Mouse (Mus musculus): ENCODE measurements around the gene Lrrc3c. TPM values are rescaled to one million over a fixed set of nuclear protein-coding genes. Genes with fewer than 3 reads are reported as not detected.

Lrrc3c gene
- polyA plus RNA-seq, 1 experiment from 2014 or later, result not detected

- Histone ChIP-seq H3K9ac (no peak overlapping the region), H3K27ac (no peak overlapping the region), H3K4me1 (replicated peaks) (no peaks in the 10 kb centered on the region), H3K4me3 (replicated peaks) (no peak overlapping the region), H3K36me3 (no peaks in the 10 kb centered on the region), H3K27me3 (replicated peaks) (no peaks in the 10 kb centered on the region), H3K9me3 (no peaks in the 10 kb centered on the region), H3K4me2 (replicated peaks) (no peak overlapping the region)
- WGBS, result 68% methylated on average over 2 of the region's 2 CpGs
- ATAC-seq, result no peak
Measured at GRCm38 (mm10) chr11:98645946-98646345, 47.9 kb downstream of the Lrrc3c start.

GRCm38 (mm10) chr11:98646459-98646858, 48.4 kb downstream of the Lrrc3c start, which contains the start of gene Gsdma2:
TSS of gene Gsdma2 (plus strand) at chr11:98646759.
- Histone ChIP-seq H3K4me3 (replicated peaks) (no peak within 1 kb of the TSS), H3K9ac (no peak within 1 kb of the TSS), H3K9me3 (no peaks in the 10 kb centered on the region), H3K4me2 (replicated peaks) (no peak within 1 kb of the TSS), H3K36me3 (no peaks in the 10 kb centered on the region), H3K4me1 (replicated peaks) (no peaks in the 10 kb centered on the region), H3K27ac (no peak within 1 kb of the TSS), H3K27me3 (replicated peaks) (no peaks in the 10 kb centered on the region)
- WGBS, result 38% methylated on average over 2 of the region's 2 CpGs
- ATAC-seq, result no peak

Other genes with a start within 250 kb of the Lrrc3c start
- 52.2 and 68.9 TPM in 2 replicates for gene Ppp1r1b, start 249.9 kb upstream of the Lrrc3c start, polyA plus RNA-seq (2015; fragmentation: Nextera tagmentation; extraction: Ambion mirVana)
- 39.4 and 39.7 TPM in 2 replicates for gene Stard3, start 239.9 kb upstream of the Lrrc3c start, polyA plus RNA-seq (2015; fragmentation: Nextera tagmentation; extraction: Ambion mirVana)
- 0.25 TPM in 1 of 2 replicates, not detected in the other for gene Tcap, start 214.5 kb upstream of the Lrrc3c start, polyA plus RNA-seq (2015; fragmentation: Nextera tagmentation; extraction: Ambion mirVana)
- gene Pnmt, start 211.8 kb upstream of the Lrrc3c start, polyA plus RNA-seq (2015; fragmentation: Nextera tagmentation; extraction: Ambion mirVana), result 0.19 TPM in 1 of 2 replicates, not detected in the other
- gene Pgap3, start 197.8 kb upstream of the Lrrc3c start, polyA plus RNA-seq (2015; fragmentation: Nextera tagmentation; extraction: Ambion mirVana), result 15.5 and 16.7 TPM in 2 replicates
- gene Erbb2, start 185.8 kb upstream of the Lrrc3c start, polyA plus RNA-seq (2015; fragmentation: Nextera tagmentation; extraction: Ambion mirVana), result 31.9 and 35.1 TPM in 2 replicates
- gene Mien1, start 159.3 kb upstream of the Lrrc3c start, polyA plus RNA-seq (2015; fragmentation: Nextera tagmentation; extraction: Ambion mirVana), result 202 and 212 TPM in 2 replicates
- gene Grb7, start 151.9 kb upstream of the Lrrc3c start, polyA plus RNA-seq (2015; fragmentation: Nextera tagmentation; extraction: Ambion mirVana), result 71.0 and 73.7 TPM in 2 replicates
- gene Ikzf3, start 52.3 kb upstream of the Lrrc3c start, polyA plus RNA-seq (2015; fragmentation: Nextera tagmentation; extraction: Ambion mirVana), result 0.21 and 0.24 TPM in 2 replicates
- gene Zpbp2, start 47.2 kb upstream of the Lrrc3c start, polyA plus RNA-seq (2015; fragmentation: Nextera tagmentation; extraction: Ambion mirVana), result 0.53 and 0.60 TPM in 2 replicates
- 50.5 and 55.2 TPM in 2 replicates for gene Ormdl3, start 10.9 kb upstream of the Lrrc3c start, polyA plus RNA-seq (2015; fragmentation: Nextera tagmentation; extraction: Ambion mirVana)
- gene Gm12355, start 27.4 kb downstream of the Lrrc3c start, polyA plus RNA-seq (2015; fragmentation: Nextera tagmentation; extraction: Ambion mirVana), result 0.99 and 1.0 TPM in 2 replicates
- not detected in 2 replicates for gene Gsdma3, start 28.1 kb downstream of the Lrrc3c start, polyA plus RNA-seq (2015; fragmentation: Nextera tagmentation; extraction: Ambion mirVana)
- 0.20 and 0.21 TPM in 2 replicates for gene Gsdma2, start 48.5 kb downstream of the Lrrc3c start, polyA plus RNA-seq (2015; fragmentation: Nextera tagmentation; extraction: Ambion mirVana)
- 0.10 TPM in 1 of 2 replicates, not detected in the other for gene Gsdma, start 66.1 kb downstream of the Lrrc3c start, polyA plus RNA-seq (2015; fragmentation: Nextera tagmentation; extraction: Ambion mirVana)
- gene Psmd3, start 84.3 kb downstream of the Lrrc3c start, polyA plus RNA-seq (2015; fragmentation: Nextera tagmentation; extraction: Ambion mirVana), result 195 and 202 TPM in 2 replicates
- gene Csf3, start 103.0 kb downstream of the Lrrc3c start, polyA plus RNA-seq (2015; fragmentation: Nextera tagmentation; extraction: Ambion mirVana), result not detected in 2 replicates
- 39.6 and 42.5 TPM in 2 replicates for gene Med24, start 131.1 kb downstream of the Lrrc3c start, polyA plus RNA-seq (2015; fragmentation: Nextera tagmentation; extraction: Ambion mirVana)
- gene Thra, start 142.3 kb downstream of the Lrrc3c start, polyA plus RNA-seq (2015; fragmentation: Nextera tagmentation; extraction: Ambion mirVana), result 42.7 and 45.5 TPM in 2 replicates
- 2.6 and 2.7 TPM in 2 replicates for gene Nr1d1, start 177.0 kb downstream of the Lrrc3c start, polyA plus RNA-seq (2015; fragmentation: Nextera tagmentation; extraction: Ambion mirVana)
- gene Msl1, start 197.2 kb downstream of the Lrrc3c start, polyA plus RNA-seq (2015; fragmentation: Nextera tagmentation; extraction: Ambion mirVana), result 18.9 and 19.7 TPM in 2 replicates
- 28.2 and 29.8 TPM in 2 replicates for gene Casc3, start 206.6 kb downstream of the Lrrc3c start, polyA plus RNA-seq (2015; fragmentation: Nextera tagmentation; extraction: Ambion mirVana)
- 1.1 and 1.2 TPM in 2 replicates for gene Rapgefl1, start 238.5 kb downstream of the Lrrc3c start, polyA plus RNA-seq (2015; fragmentation: Nextera tagmentation; extraction: Ambion mirVana)